Mouse (Mus musculus) retina, adult 2 months (tissue): ENCODE measurements around the gene Mrpl12.
"Not testable (repeated sequence)": the region's sequence is repeated elsewhere in the genome, so short reads cannot be mapped to it uniquely, and the experiment has no call there.

Experiments used
- DNase-seq: peaks from one replicate; pipeline ENCODE4 v3.0.0-alpha.2; 2012; ENCODE audit warnings: low read depth, low spot score

Mrpl12 gene

GRCm38 (mm10) chr11:120508290-120508870, 24.0 kb downstream of the Mrpl12 start:
- DNase-seq: no peak

GRCm38 (mm10) chr11:120509940-120510339, 25.5 kb downstream of the Mrpl12 start:
- DNase-seq: no peak

- DNase-seq: peak; percentile 45
Measured at GRCm38 (mm10) chr11:120510375-120511030, 26.1 kb downstream of the Mrpl12 start.

GRCm38 (mm10) chr11:120512790-120513453, 28.5 kb downstream of the Mrpl12 start:
- DNase-seq: no peak

- not testable (repeated sequence) for DNase-seq
Measured at GRCm38 (mm10) chr11:120514262-120514661, 29.8 kb downstream of the Mrpl12 start.

GRCm38 (mm10) chr11:120515611-120516010, 31.2 kb downstream of the Mrpl12 start:
- peak; percentile 54 for DNase-seq

- DNase-seq: no peak
Measured at GRCm38 (mm10) chr11:120517147-120517546, 32.7 kb downstream of the Mrpl12 start.

- DNase-seq: no peak
Measured at GRCm38 (mm10) chr11:120518027-120518426, 33.6 kb downstream of the Mrpl12 start.

GRCm38 (mm10) chr11:120518558-120518957, 34.1 kb downstream of the Mrpl12 start:
- DNase-seq: no peak

- no peak for DNase-seq
Measured at GRCm38 (mm10) chr11:120519738-120520137, 35.3 kb downstream of the Mrpl12 start.

- DNase-seq: no peak
Measured at GRCm38 (mm10) chr11:120520498-120520897, 36.1 kb downstream of the Mrpl12 start.

GRCm38 (mm10) chr11:120520967-120521540, 36.6 kb downstream of the Mrpl12 start:
- DNase-seq: no peak

GRCm38 (mm10) chr11:120522581-120522980, 38.2 kb downstream of the Mrpl12 start:
- no peak for DNase-seq

- no peak for DNase-seq
Measured at GRCm38 (mm10) chr11:120525959-120526358, 41.5 kb downstream of the Mrpl12 start.

GRCm38 (mm10) chr11:120527690-120528354, 43.4 kb downstream of the Mrpl12 start:
- DNase-seq: no peak

GRCm38 (mm10) chr11:120528903-120529302, 44.5 kb downstream of the Mrpl12 start:
- no peak for DNase-seq

- DNase-seq: no peak
Measured at GRCm38 (mm10) chr11:120530085-120530964, 45.9 kb downstream of the Mrpl12 start, which contains the start of gene Gcgr. Gene Gcgr (plus strand): TSS chr11:120530699.

GRCm38 (mm10) chr11:120531646-120532045, 47.2 kb downstream of the Mrpl12 start:
- DNase-seq: no peak

GRCm38 (mm10) chr11:120534093-120534492, 49.7 kb downstream of the Mrpl12 start:
- no peak for DNase-seq

- DNase-seq: no peak
Measured at GRCm38 (mm10) chr11:120535145-120535544, 50.7 kb downstream of the Mrpl12 start.

- no peak for DNase-seq
Measured at GRCm38 (mm10) chr11:120535804-120536203, 51.4 kb downstream of the Mrpl12 start.
